Mouse (Mus musculus): ENCODE data around the gene Vmn1r3. TPM values are rescaled to one million over a fixed set of nuclear protein-coding genes. Genes with fewer than 3 reads are reported as not detected.

The Vmn1r3 gene
- total RNA-seq, 2 experiments from 2014 or later = not detected

Other genes with a start within 250 kb of the Vmn1r3 start
- not detected for gene Vmn1r2, start 18.0 kb downstream of the Vmn1r3 start, total RNA-seq (2021)

All from layer of hippocampus, postnatal 36 days (tissue).